Mouse (Mus musculus) hindbrain, embryonic 10.5 days (tissue): ENCODE measurements around the gene Lyrm9. TPM values are rescaled to one million over a fixed set of nuclear protein-coding genes. Genes with fewer than 3 reads are reported as not detected.

ENCODE experiments used
- DNase-seq: peaks from one replicate; pipeline ENCODE4 v3.0.0-alpha.2; 2017; ENCODE audit warnings: low spot score
- H3K27ac ChIP-seq: fragments of 300-500 bp; sonication (generic); 2 replicates; pipeline ENCODE4 v1.5.1; 2016; ENCODE audit warnings: mild to moderate bottlenecking, moderate library complexity
- H3K27me3 ChIP-seq: fragments of 300-500 bp; sonication (generic); 2 replicates; pipeline ENCODE4 v1.6.1; 2016; ENCODE audit warnings: mild to moderate bottlenecking; ENCODE audit not compliant: poor library complexity, insufficient read depth, severe bottlenecking
- H3K36me3 ChIP-seq: fragments of 300-500 bp; sonication (generic); 2 replicates; pipeline ENCODE4 v1.6.1; 2016; ENCODE audit warnings: mild to moderate bottlenecking, moderate library complexity
- H3K4me1 ChIP-seq: fragments of 300-500 bp; sonication (generic); replicated peaks from 2 replicates; pipeline ENCODE4 v1.6.1; 2016; ENCODE audit warnings: mild to moderate bottlenecking
- H3K4me3 ChIP-seq: fragments of 300-500 bp; sonication (generic); 2 replicates; pipeline ENCODE4 v1.5.1; 2016; ENCODE audit warnings: mild to moderate bottlenecking, moderate library complexity
- H3K9me3 ChIP-seq: fragments of 300-500 bp; sonication (generic); 2 replicates; pipeline ENCODE4 v1.6.1; 2016; ENCODE audit warnings: mild to moderate bottlenecking, moderate library complexity
- WGBS: fragments of 180-500 bp; shearing (Covaris S2); methylation state at CpG from one replicate; pipeline ENCODE4 v1.1.7; 2016; 5-methylcytosine and 5-hydroxymethylcytosine counted together
- polyA plus RNA-seq: library from polyadenylated mRNA; unstranded; fragments of >200 nt; fragmentation: Nextera tagmentation; extraction: Ambion mirVana; gene quantifications from 2 replicates; pipeline ENCODE4 v1.2.1, GENCODE M21; 2016

Gene Lyrm9
- polyA plus RNA-seq, 1 experiment from 2014 or later: 19.8 TPM

DNA sequence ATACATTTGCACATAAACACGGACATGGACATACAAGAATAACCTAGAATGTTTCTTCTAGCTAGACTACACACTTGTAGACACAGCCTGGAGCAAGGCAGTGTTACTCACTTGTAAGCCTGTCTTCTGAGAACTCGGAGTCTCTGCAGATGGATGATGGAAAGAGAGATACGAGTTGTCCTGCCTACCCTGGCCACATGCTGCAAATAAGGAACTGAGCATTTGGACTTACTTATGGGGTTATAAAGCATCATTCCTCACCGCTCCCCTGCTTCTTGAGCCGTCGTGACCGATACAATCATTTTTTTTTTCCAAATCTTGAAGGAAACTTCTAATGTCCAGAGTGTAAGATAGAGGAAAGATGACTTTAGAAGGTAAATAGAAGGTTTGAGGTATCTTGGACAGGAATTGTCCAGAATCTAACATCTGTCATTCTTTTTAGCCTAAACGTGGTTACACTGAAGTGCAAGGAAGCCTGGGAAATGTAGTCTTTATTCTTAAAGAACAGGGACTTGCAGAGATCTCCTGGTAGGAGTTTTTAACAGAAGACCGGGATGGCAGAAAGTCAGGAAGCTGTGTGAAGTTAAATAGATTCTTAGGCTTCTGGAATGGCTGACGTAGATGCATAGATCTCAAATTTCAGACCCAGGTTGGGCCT lies 30.2 kb upstream of the Lyrm9 start:
- 86% methylated on average over 10 of the region's 10 CpGs for WGBS
- DNase-seq: no peak
- no peak overlapping the region for H3K27ac ChIP-seq
- H3K36me3 ChIP-seq: no peaks in the 10 kb centered on the region
- H3K4me3 ChIP-seq: no peak overlapping the region
- 0 out of 2 replicates have a peak, but pooled peaks cover 14% of the 10 kb centered on the region for H3K27me3 ChIP-seq
- H3K9me3 ChIP-seq: no peaks in the 10 kb centered on the region
- H3K4me1 ChIP-seq: peaks cover 16% of the 10 kb centered on the region

DNA sequence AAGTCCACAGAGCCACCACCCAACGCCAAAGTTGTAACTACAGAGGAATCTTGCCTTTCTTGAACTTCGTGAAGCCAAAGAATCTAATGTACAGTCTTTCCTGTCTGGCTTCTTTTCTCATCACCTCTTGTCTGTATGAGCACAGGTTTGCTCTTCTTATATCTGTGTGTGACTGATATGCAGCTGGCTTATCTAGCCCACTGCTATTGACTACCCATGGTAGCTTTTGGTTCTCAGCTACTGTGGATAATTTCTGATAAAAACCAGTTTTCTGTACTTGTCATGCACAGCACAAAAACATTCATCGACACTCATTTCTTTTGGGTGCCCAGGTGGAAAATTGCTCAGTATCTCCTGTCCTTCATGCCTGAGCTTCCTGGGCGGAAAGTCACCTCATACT lies 25.3 kb upstream of the Lyrm9 start:
- Histone ChIP-seq H3K9me3 (no peaks in the 10 kb centered on the region), H3K4me3 (no peak overlapping the region), H3K27ac (no peak overlapping the region), H3K36me3 (no peaks in the 10 kb centered on the region), H3K4me1 (peaks cover 11% of the 10 kb centered on the region), H3K27me3 (peaks cover 28% of the 10 kb centered on the region)
- no peak for DNase-seq
- 93% methylated on average over 4 of the region's 4 CpGs for WGBS

- WGBS: 68% methylated on average over 14 of the region's 14 CpGs
- H3K36me3 ChIP-seq: no peaks in the 10 kb centered on the region
- peaks cover 17% of the 10 kb centered on the region for H3K4me1 ChIP-seq
- H3K9me3 ChIP-seq: no peaks in the 10 kb centered on the region
- 0 out of 2 replicates have a peak overlapping the region, but pooled peaks have one; percentile 4 for H3K27ac ChIP-seq
- H3K27me3 ChIP-seq: peaks cover 30% of the 10 kb centered on the region
- no peak overlapping the region for H3K4me3 ChIP-seq
- no peak for DNase-seq
Measured at GRCm38 (mm10) chr11:78803587-78804316, 22.6 kb upstream of the Lyrm9 start.

DNA sequence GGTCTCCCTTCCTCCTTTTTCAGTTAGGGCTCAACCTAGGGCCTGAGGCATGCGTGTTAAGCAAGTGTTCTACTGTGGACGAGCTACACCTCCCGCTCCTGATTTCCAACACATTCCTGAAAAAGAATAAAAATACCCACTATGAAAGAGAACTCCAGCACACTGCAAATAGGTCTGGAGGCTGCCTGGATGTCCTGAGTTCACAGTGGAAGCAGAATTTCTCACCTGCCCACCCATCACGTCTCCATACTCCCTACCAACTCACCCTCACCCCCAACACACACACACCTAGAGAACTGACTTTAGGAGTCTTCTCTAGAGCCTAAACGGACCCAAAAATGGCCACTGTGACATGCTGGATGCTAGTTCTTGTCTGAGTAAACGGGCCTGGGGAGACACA lies 21.8 kb upstream of the Lyrm9 start:
- Histone ChIP-seq H3K9me3 (no peaks in the 10 kb centered on the region), H3K4me1 (peaks cover 17% of the 10 kb centered on the region), H3K27ac (no peak overlapping the region), H3K36me3 (no peaks in the 10 kb centered on the region), H3K4me3 (no peak overlapping the region), H3K27me3 (peaks cover 30% of the 10 kb centered on the region)
- DNase-seq: no peak
- WGBS: 88% methylated on average over 6 of the region's 6 CpGs

- Histone ChIP-seq H3K27me3 (peaks cover 30% of the 10 kb centered on the region), H3K4me3 (no peak overlapping the region), H3K27ac (no peak overlapping the region), H3K4me1 (peaks cover 17% of the 10 kb centered on the region), H3K9me3 (no peaks in the 10 kb centered on the region), H3K36me3 (no peaks in the 10 kb centered on the region)
- DNase-seq: no peak
- 69% methylated on average over 6 of the region's 6 CpGs for WGBS
Measured at GRCm38 (mm10) chr11:78805198-78805597, 21.2 kb upstream of the Lyrm9 start.

DNA sequence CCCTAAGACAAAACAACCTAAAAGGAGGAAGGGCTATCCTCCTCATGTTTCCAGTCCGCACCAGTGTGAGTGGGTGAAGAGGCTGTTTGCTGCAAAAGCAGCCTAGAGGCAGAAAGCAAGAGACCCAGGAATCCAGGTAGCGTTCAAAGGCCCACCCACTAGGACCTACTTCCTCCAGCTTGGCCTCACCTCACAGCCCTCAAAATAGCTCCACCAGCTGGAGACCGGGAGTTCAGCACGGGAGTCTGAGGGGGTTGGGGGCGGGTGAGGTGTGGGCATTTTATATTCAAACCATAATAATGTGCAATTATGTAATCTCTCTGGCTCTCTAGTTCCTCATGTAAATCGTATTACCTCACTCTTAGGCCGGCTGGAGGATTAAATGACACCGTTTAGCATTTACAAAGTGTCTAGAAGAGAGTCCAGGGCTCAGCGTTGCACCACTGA lies 20.7 kb upstream of the Lyrm9 start:
- DNase-seq: no peak
- H3K4me1 ChIP-seq: peaks cover 17% of the 10 kb centered on the region

GRCm38 (mm10) chr11:78807341-78808108 lies 18.9 kb upstream of the Lyrm9 start:
- Histone ChIP-seq H3K27me3 (peaks cover 34% of the 10 kb centered on the region), H3K4me3 (no peak overlapping the region), H3K4me1 (peaks cover 17% of the 10 kb centered on the region), H3K27ac (0 out of 2 replicates have a peak overlapping the region, but pooled peaks have one; percentile 17), H3K36me3 (no peaks in the 10 kb centered on the region), H3K9me3 (no peaks in the 10 kb centered on the region)
- DNase-seq: peak; percentile 38
- WGBS: 45% methylated on average over 6 of the region's 6 CpGs

More for the DNA sequence above, 20.7 kb upstream of the Lyrm9 start:
- no peak overlapping the region for H3K4me3 ChIP-seq
- peaks cover 30% of the 10 kb centered on the region for H3K27me3 ChIP-seq
- 45% methylated on average over 9 of the region's 9 CpGs for WGBS
- no peaks in the 10 kb centered on the region for H3K9me3 ChIP-seq
- no peaks in the 10 kb centered on the region for H3K36me3 ChIP-seq
- no peak overlapping the region for H3K27ac ChIP-seq

GRCm38 (mm10) chr11:78809398-78809797 lies 17.0 kb upstream of the Lyrm9 start:
- Histone ChIP-seq H3K27me3 (peaks cover 30% of the 10 kb centered on the region), H3K36me3 (no peaks in the 10 kb centered on the region), H3K4me3 (no peak overlapping the region), H3K4me1 (peaks cover 19% of the 10 kb centered on the region), H3K27ac (no peak overlapping the region), H3K9me3 (no peaks in the 10 kb centered on the region)
- no peak for DNase-seq

DNA sequence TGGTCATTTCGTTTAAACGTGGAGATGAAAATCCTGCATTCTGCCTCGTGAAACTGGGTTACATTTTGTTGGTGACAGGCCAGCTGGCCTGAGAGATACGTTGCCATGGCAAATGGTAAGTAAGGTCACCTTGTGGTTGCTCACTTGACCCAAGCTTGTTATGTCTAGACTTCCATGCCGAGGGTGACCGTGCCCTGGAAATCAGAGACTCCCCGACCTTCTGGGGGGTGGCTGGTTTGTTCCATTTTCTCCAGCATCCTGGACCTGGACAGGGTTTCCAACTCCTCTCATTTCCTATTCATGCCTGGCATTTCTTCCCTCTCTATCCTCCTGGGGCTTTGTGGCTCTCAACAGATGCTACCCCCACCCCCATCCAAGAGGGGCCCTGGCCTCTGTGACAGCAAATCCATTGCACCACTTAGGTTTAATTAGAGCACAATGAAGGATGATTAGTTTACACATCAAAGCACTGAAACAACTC lies 11.9 kb upstream of the Lyrm9 start:
- peak; percentile 44 for DNase-seq
- WGBS: 50% methylated on average over 7 of the region's 7 CpGs
- Histone ChIP-seq H3K27ac (no peak overlapping the region; the same call in 1 of the 2 replicates), H3K36me3 (no peaks in the 10 kb centered on the region), H3K4me3 (no peak overlapping the region), H3K27me3 (peaks cover 34% of the 10 kb centered on the region), H3K9me3 (no peaks in the 10 kb centered on the region), H3K4me1 (peaks cover 43% of the 10 kb centered on the region)

DNA sequence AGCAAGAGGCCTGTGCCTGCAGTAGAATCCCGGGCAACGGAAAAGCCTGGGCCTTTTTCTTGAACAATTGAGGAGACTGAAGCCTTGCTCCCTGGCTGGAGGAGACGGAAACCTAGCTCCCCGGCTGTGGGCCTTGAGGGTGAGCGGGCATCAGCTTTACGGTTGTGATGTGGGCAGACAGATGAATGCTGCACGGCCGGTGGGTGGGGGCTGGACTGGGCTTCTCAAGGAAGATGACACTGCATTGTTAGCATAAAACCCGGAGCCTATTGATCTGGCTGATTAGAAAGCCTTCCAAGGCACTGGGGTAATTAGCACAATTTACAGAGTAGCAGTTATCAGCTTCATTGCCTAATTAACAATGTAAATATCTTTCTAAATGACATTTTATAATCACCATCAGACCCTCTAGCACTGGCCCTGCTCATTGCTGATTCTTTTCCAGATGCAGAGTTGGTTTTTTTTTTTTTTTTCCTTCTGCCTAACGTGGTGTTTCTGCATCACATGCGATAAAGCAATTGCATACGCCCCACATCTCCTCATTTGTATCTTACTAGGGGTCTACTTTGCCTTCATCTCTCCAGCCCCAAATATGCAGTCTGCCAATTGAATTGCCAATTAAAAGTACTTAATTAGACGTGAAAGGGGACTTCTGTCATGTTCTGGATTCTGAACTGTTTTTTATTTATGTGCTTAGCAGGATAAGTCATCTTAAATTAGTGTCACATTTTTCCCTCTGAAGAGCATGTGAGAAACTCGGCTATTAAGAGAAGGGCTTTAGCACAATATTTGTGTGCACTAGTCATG lies 10.2 kb upstream of the Lyrm9 start:
- H3K36me3 ChIP-seq: no peaks in the 10 kb centered on the region
- DNase-seq: no peak
- H3K9me3 ChIP-seq: no peaks in the 10 kb centered on the region
- peaks cover 33% of the 10 kb centered on the region for H3K27me3 ChIP-seq
- H3K4me3 ChIP-seq: no peak overlapping the region
- 60% methylated on average over 14 of the region's 14 CpGs for WGBS
- 0 out of 2 replicates have a peak overlapping the region, but pooled peaks have one; percentile 59 for H3K27ac ChIP-seq
- peaks cover 59% of the 10 kb centered on the region for H3K4me1 ChIP-seq

DNA sequence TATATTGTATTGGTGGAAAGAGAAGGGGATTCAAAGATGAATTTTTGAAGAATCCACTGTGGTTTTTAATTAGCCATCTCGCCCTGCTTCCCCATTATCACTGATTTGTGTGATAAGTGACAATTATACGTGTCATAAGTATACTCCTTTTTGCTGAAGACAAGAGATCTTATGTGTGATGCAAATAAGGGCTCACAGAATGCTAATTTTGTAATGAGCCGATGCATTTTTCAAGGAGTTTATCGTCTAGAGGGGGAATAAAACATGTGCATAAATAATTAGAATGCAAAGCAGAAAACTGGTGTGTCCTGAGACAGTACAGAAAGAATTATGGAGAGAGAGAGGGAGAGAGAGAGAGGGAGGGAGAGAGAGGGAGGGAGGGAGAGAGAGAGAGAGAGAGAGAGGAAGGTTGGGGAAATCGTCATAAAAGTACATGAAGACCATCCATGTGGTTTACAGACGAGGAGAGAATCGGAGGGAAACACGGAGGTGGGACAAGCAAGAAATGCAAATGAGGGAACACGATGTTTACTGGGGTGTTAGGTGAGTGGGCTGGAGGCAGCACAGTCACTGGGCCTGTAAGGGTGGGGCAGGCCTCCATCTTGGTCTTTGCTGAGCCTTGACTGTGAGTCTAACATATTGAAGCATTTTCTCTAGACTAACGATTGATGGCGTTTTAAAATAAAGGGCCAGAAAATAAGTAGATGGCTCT lies 8.9 kb upstream of the Lyrm9 start:
- Histone ChIP-seq H3K4me1 (peaks cover 63% of the 10 kb centered on the region), H3K9me3 (no peaks in the 10 kb centered on the region), H3K4me3 (no peak overlapping the region), H3K27ac (no peak overlapping the region), H3K27me3 (peaks cover 35% of the 10 kb centered on the region), H3K36me3 (no peaks in the 10 kb centered on the region)
- no peak for DNase-seq
- WGBS: 80% methylated on average over 11 of the region's 11 CpGs
